In genomic region chr10:90834306-90834705, GRCm38 (mm10) we compare ENCODE assay signal across 23 mouse cellular contexts.
DNase-seq lines count a peak whose midpoint lies in the region; ATAC-seq and TF ChIP-seq lines count a peak whose summit lies in the region.
"Had no signal": no experiment of that assay in that cellular context is flagged by ENCODE, and none has a peak within 500 bp of the region (broad histone marks: within the 10 kb centered on the region; RNA-seq: fewer than 3 reads in every experiment).

No protein-coding gene starts in this region.

- TF ChIP-seq POLR2A in myocyte (IDR thresholded peaks at IDR 0.05; ENCODE audit: insufficient read length, low read depth): no peak

- H3K9ac ChIP-seq in intestine, embryonic 16.5 days (ENCODE audit: low read depth, low read length): no peak overlapping the region
- H3K9ac ChIP-seq: embryonic facial prominence, embryonic 12.5 days; forebrain, embryonic 13.5 days; hindbrain, embryonic 14.5 days; kidney, embryonic 15.5 days; limb, embryonic 13.5 days; liver, embryonic 13.5 days; lung, embryonic 15.5 days had no signal

- 32% methylated on average over 5 of the region's 5 CpGs for WGBS in intestine, embryonic 16.5 days

- no peak overlapping the region for H3ac ChIP-seq in myocyte (ENCODE audit: control insufficient read depth, insufficient read length)

- no peak overlapping the region for H3K27ac ChIP-seq in intestine, embryonic 16.5 days (ENCODE audit: low read length)
- H3K27ac ChIP-seq: embryonic facial prominence, embryonic 12.5 days; forebrain, embryonic 13.5 days; hindbrain, embryonic 14.5 days; kidney, embryonic 15.5 days; limb, embryonic 13.5 days; liver, embryonic 13.5 days; lung, embryonic 15.5 days had no signal

- peak overlapping the region; percentile 48 for H3K4me2 ChIP-seq in myocyte (ENCODE audit: low read depth)
- H3K4me2 ChIP-seq in intestine, embryonic 16.5 days (ENCODE audit: low read depth, low read length): no peak overlapping the region
- H3K4me2 ChIP-seq: embryonic facial prominence, embryonic 12.5 days; forebrain, embryonic 13.5 days; heart, embryonic 11.5 days; hindbrain, embryonic 14.5 days; kidney, embryonic 15.5 days; limb, embryonic 13.5 days; liver, embryonic 13.5 days; lung, embryonic 15.5 days had no signal

- no peaks in the 10 kb centered on the region for H3K36me3 ChIP-seq in myocyte (ENCODE audit: control insufficient read depth, insufficient read depth)
- H3K36me3 ChIP-seq in intestine, embryonic 16.5 days (ENCODE audit: control insufficient read depth, insufficient read depth, low read length): no peaks in the 10 kb centered on the region
- H3K36me3 ChIP-seq: embryonic facial prominence, embryonic 12.5 days; G1E; kidney, embryonic 15.5 days; limb, embryonic 13.5 days; liver, embryonic 13.5 days; lung, embryonic 15.5 days had no signal

- ATAC-seq in intestine, embryonic 16.5 days: no peak
- ATAC-seq: CD4-positive, CD25-positive, alpha-beta regulatory T cell, adult 4 months; forebrain, embryonic 13.5 days; midbrain, embryonic 16.5 days had no signal

- no peaks in the 10 kb centered on the region for H3K9me3 ChIP-seq in intestine, embryonic 16.5 days (ENCODE audit: control insufficient read depth, low read length)
- H3K9me3 ChIP-seq: embryonic facial prominence, embryonic 12.5 days; forebrain, embryonic 13.5 days; kidney, embryonic 15.5 days; limb, embryonic 13.5 days; liver, embryonic 13.5 days; lung, embryonic 15.5 days had no signal

- 0 out of 2 replicates have a peak, but pooled peaks cover 2% of the 10 kb centered on the region for H3K4me1 ChIP-seq in intestine, embryonic 16.5 days (ENCODE audit: control insufficient read depth, insufficient read depth, low read length)
- H3K4me1 ChIP-seq: embryonic facial prominence, embryonic 12.5 days; limb, embryonic 13.5 days; liver, embryonic 13.5 days; lung, embryonic 15.5 days had no signal

- peak; percentile 24 for DNase-seq in layer of hippocampus, adult 9-11 months
- no peak for DNase-seq in layer of hippocampus, adult 9-10 months (ENCODE audit: low spot score)
- DNase-seq in ES-CJ7 (ENCODE audit: low read depth, low spot score) (peak; percentile 17), ZHBTc4 (ENCODE audit: low read depth, low spot score) (peak; percentile 12)
- DNase-seq in lung, adult 18-20 months: no peak
- DNase-seq: cerebellum, adult 2 months; cerebellum, postnatal 36 days; heart, postnatal 10 days; liver, embryonic 13.5 days; lung, postnatal 4 days had no signal

- no peak overlapping the region for H3K4me3 ChIP-seq in myocyte
- H3K4me3 ChIP-seq in intestine, embryonic 16.5 days (ENCODE audit: low read length): no peak overlapping the region
- H3K4me3 ChIP-seq: embryonic facial prominence, embryonic 12.5 days; erythroblast, embryonic 14.5 days; forebrain, embryonic 13.5 days; kidney, embryonic 15.5 days; limb, embryonic 13.5 days; liver, embryonic 13.5 days; lung, embryonic 15.5 days had no signal

- H3K79me2 ChIP-seq in myocyte (ENCODE audit: control insufficient read depth, insufficient read depth): no peaks in the 10 kb centered on the region

- H3K27me3 ChIP-seq in myocyte (ENCODE audit: control insufficient read depth, insufficient read depth, insufficient read length): peaks cover 13% of the 10 kb centered on the region
- H3K27me3 ChIP-seq in intestine, embryonic 16.5 days (replicated peaks; ENCODE audit: control insufficient read depth, insufficient read depth, low read length): peaks cover 35% of the 10 kb centered on the region

TF ChIP-seq in myocyte, 11 proteins besides CTCF, POLR2A, EP300 and RAD21:
- no peak for TF ChIP-seq CEBPB (IDR thresholded peaks at IDR 0.05; ENCODE audit: insufficient read depth, poor library complexity, severe bottlenecking)
- TF ChIP-seq MYOG (IDR thresholded peaks at IDR 0.05; ENCODE audit: control insufficient read depth in 1 of 3, insufficient read depth in 1 of 3, insufficient read length in 2 of 3, low read depth in 2 of 3): no peak
- no peak for TF ChIP-seq TCF3 (IDR thresholded peaks at IDR 0.05; ENCODE audit: insufficient read length, low read depth)
- TF ChIP-seq MYOD1 (IDR thresholded peaks at IDR 0.05; ENCODE audit: control insufficient read depth in 1 of 3, insufficient read length in 2 of 3, low read depth in 2 of 3): no peak
- no peak for TF ChIP-seq POLR2AphosphoS2 (IDR thresholded peaks at IDR 0.05; ENCODE audit: insufficient read length, low read depth)
- no peak for TF ChIP-seq SRF (IDR thresholded peaks at IDR 0.05; ENCODE audit: control insufficient read depth, insufficient read length, low read depth)
- TF ChIP-seq E2F4 (IDR thresholded peaks at IDR 0.05; ENCODE audit: insufficient read depth): no peak
- no peak for TF ChIP-seq MAX (IDR thresholded peaks at IDR 0.05; ENCODE audit: low read depth)
- TF ChIP-seq REST (IDR thresholded peaks at IDR 0.05; ENCODE audit: insufficient read depth, insufficient read length): no peak
- TF ChIP-seq USF1 (IDR thresholded peaks at IDR 0.05; ENCODE audit: low read depth): no peak
- no peak for TF ChIP-seq TCF12 (IDR thresholded peaks at IDR 0.05; ENCODE audit: insufficient read depth, poor library complexity, severe bottlenecking)

Comparison
In these comparisons a context has a peak if more than half of its experiments do, and no peak if none do; other contexts are left out.
1. DNase-seq: peak in layer of hippocampus, adult 9-11 months (single experiment), ES-CJ7 (single experiment) and ZHBTc4 (single experiment); none in layer of hippocampus, adult 9-10 months (single experiment) and lung, adult 18-20 months (0 of 2).